Mouse (Mus musculus) neutrophil, adult 59 days (primary cell): ENCODE measurements around the gene Ldlr. TPM values are rescaled to one million over a fixed set of nuclear protein-coding genes. Genes with fewer than 3 reads are reported as not detected.

ENCODE experiments used
- total RNA-seq, 2 experiments: library from RNA; stranded (reverse); gene quantifications; 1 replicate in 1 of 2; 2 replicates in 1 of 2; pipeline ENCODE4 v1.2.4; 2023

Gene Ldlr
- total RNA-seq = 10 to 100 TPM; 61.6 to 79.5 TPM

GRCm38 (mm10) chr9:21723377-21724146 is at the start of gene Ldlr:
TSS of gene Ldlr (plus strand) at chr9:21723483.

DNA sequence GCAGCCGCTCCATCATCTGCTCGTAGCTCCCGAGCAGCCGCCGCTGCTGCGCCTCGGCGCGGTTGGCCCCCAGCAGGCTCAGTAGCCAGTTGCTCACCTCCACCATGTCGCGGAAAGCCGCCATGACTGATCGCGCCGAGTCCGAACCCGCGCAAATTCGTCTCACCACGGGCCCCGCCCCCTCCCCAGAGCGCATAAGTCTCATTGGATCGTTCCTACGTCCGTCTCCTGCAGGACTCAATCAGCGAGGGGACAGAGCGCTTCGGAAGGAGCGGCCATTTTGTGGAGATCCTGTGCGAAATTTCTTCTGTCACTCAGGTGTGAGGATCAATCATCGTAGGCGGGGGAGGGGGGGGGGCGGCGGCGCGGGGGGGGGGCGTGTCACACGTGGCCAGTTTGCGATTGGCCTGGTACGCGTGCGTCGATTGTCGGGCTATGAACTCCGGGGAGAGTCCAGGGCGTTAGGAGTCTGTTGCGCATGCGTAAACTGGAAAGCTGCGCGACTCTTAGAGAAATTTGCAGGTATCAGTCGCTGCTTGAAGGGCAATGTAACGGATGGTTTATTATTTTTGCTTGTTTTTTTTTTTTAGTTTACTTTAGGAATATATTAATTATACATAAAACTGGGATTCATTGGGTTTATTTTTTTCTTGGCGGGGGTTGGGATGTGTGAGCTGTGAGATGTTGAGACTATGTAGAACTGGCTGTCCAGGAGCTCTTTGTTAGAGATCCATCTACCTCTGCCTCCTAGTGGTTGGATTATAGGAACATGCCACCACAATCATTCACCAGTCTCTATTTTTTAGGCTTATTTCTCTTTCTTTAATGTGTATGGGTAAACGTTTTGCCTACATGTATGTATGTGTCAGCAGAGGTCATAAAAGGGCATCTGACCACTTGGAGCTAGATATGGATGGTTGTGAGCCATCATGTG is 37.1 kb downstream of the Ldlr start, which contains the start of gene Spc24:
Gene Spc24 (minus strand): TSS at position 149 of the 934 bp plus-strand sequence.

GRCm38 (mm10) chr9:21798345-21799009 is 75.2 kb downstream of the Ldlr start, which contains the start of gene Kank2:
TSS of gene Kank2 (minus strand) at chr9:21798744.

Other genes starting within 250 kb of the Ldlr start
- 1 to 10 TPM; 5.0 to 7.5 TPM for gene Tmed1, start 213.2 kb upstream of the Ldlr start, total RNA-seq
- 100 to 1,000 TPM; 240 to 247 TPM for gene AB124611, start 197.3 kb upstream of the Ldlr start, total RNA-seq
- 10 to 100 TPM; 27.6 to 31.8 TPM for gene Carm1, start 176.6 kb upstream of the Ldlr start, total RNA-seq
- 10 to 100 TPM; 16.7 to 18.6 TPM for gene Timm29, start 130.8 kb upstream of the Ldlr start, total RNA-seq
- gene Yipf2, start 130.7 kb upstream of the Ldlr start, total RNA-seq = 1 to 10 TPM; 8.8 to 9.3 TPM
- 10 to 100 TPM; 52.3 to 63.5 TPM for gene Smarca4, start 107.3 kb upstream of the Ldlr start, total RNA-seq
- gene Spc24, start 36.8 kb downstream of the Ldlr start, total RNA-seq = 10 to 100 TPM; 26.1 to 36.9 TPM
- under 1 TPM; 0.36 to 0.60 TPM for gene Kank2, start 75.3 kb downstream of the Ldlr start, total RNA-seq
- gene Angptl8, start 112.0 kb downstream of the Ldlr start, total RNA-seq = not detected
- gene Dock6, start 129.2 kb downstream of the Ldlr start, total RNA-seq = 1 to 10 TPM; 1.6 to 2.4 TPM
- 100 to 1,000 TPM; 172 to 188 TPM for gene Rab3d, start 194.7 kb downstream of the Ldlr start, total RNA-seq
- gene Ccdc159, start 204.0 kb downstream of the Ldlr start, total RNA-seq = 1 to 10 TPM; 1.3 TPM
- 10 to 100 TPM; 16.9 to 18.5 TPM for gene Tmem205, start 204.1 kb downstream of the Ldlr start, total RNA-seq
- gene Plppr2, start 213.6 kb downstream of the Ldlr start, total RNA-seq = 1 to 10 TPM; 1.0 TPM
- gene Swsap1, start 232.3 kb downstream of the Ldlr start, total RNA-seq = 1 to 10 TPM; 3.6 to 5.4 TPM
- 1 to 10 TPM; 3.4 to 8.7 TPM for gene Epor, start 240.0 kb downstream of the Ldlr start, total RNA-seq